Mouse (Mus musculus): ENCODE data around the gene Dnaic2.

- no peak for TF ChIP-seq CEBPB (IDR thresholded peaks at IDR 0.05; ENCODE audit: low read depth)
- no peak for TF ChIP-seq CTCF (IDR thresholded peaks at IDR 0.05; ENCODE audit: control insufficient read depth, insufficient read depth, insufficient read length)
- TF ChIP-seq MYOD1 (IDR thresholded peaks at IDR 0.05; ENCODE audit: control insufficient read depth, insufficient read length, low read depth): no peak
- no peak for TF ChIP-seq MYOG (IDR thresholded peaks at IDR 0.05; ENCODE audit: control insufficient read depth, extremely low read depth, insufficient read length)
- no peak for TF ChIP-seq USF1 (IDR thresholded peaks at IDR 0.05; ENCODE audit: low read depth)
- no peak for TF ChIP-seq MAX (IDR thresholded peaks at IDR 0.05)
- TF ChIP-seq FOSL1 (IDR thresholded peaks at IDR 0.05; ENCODE audit: insufficient read depth, low read length, poor library complexity, severe bottlenecking): no peak
Measured at GRCm38 (mm10) chr11:114688729-114689128, 38.5 kb upstream of the Dnaic2 start.

Measured in C2C12 (cell line).